Comparison of ENCODE assay signal across 7 mouse cellular contexts in genomic region chr13:84758568-84758900, GRCm38 (mm10).
DNase-seq lines count a peak whose midpoint lies in the region; ATAC-seq and TF ChIP-seq lines count a peak whose summit lies in the region.

No protein-coding gene starts in this region.

- peak; percentile 96 for ATAC-seq in megakaryocyte-erythroid progenitor cell, adult 5-6 weeks (replicated peaks; ENCODE audit: low FRiP score, low TSS enrichment, poor library complexity, severe bottlenecking)

- peak overlapping the region; percentile 94 for H3K27ac ChIP-seq in left cerebral cortex, adult 2 months

- intact Hi-C loops in left cerebral cortex, adult 2 months (cut with DNase I) = loop anchor here (1.0 to 5.0 kb wide), 6 partner anchors 146 to 1816 kb away; no protein-coding TSS in a partner anchor

- peak; percentile 82 for TF ChIP-seq CTCF in left cerebral cortex, adult 2 months (IDR thresholded peaks at IDR 0.05)

- H3K4me3 ChIP-seq in left cerebral cortex, adult 2 months = peak overlapping the region; percentile 30; the same call in 1 of the 2 replicates

- DNase-seq in WW6 (ENCODE audit: low read depth, low spot score) = peak; percentile 22
- DNase-seq in cerebellum, adult 9-10 months = peak; percentile 98
- peak; percentile 86 to 89 for DNase-seq in frontal cortex, postnatal 10 days (ENCODE audit: low spot score in 2 of 2)
- peak; percentile 37 for DNase-seq in hindlimb bud, embryonic 11.5 days (ENCODE audit: extremely low spot score, low read depth, low spot score)
- DNase-seq in left cerebral cortex, adult 2 months (ENCODE audit: extremely low spot score in 1 of 2, low spot score in 2 of 2) = peak; percentile 85 to 88
- DNase-seq in skeletal muscle tissue, adult 2 months (ENCODE audit: low read depth, low spot score) = peak; percentile 3

Comparison
In these comparisons a context has a peak if more than half of its experiments do, and no peak if none do; other contexts are left out.
1. Peak in every context shown above with its lines: DNase-seq, ATAC-seq, H3K4me3 ChIP-seq and H3K27ac ChIP-seq.
2. DNase-seq: peak in every context shown above with its lines; median percentile 98 in cerebellum, adult 9-10 months; 88 in frontal cortex, postnatal 10 days; 86 in left cerebral cortex, adult 2 months; 37 in hindlimb bud, embryonic 11.5 days; 22 in WW6; 3 in skeletal muscle tissue, adult 2 months.